Mouse (Mus musculus) heart, postnatal 4 days (tissue): ENCODE results near the gene Lnx1. TPM values are rescaled to one million over a fixed set of nuclear protein-coding genes. Genes with fewer than 3 reads are reported as not detected.

Experiments
- DNase-seq: peaks from one replicate; pipeline ENCODE4 v3.0.0; 2021
- total RNA-seq, 2 experiments: library from RNA; stranded (reverse); gene quantifications; 2 replicates each; pipeline ENCODE4 v1.2.3; 2021

Gene Lnx1
- total RNA-seq, 2 experiments from 2014 or later: 1.8 to 2.0 TPM

DNA sequence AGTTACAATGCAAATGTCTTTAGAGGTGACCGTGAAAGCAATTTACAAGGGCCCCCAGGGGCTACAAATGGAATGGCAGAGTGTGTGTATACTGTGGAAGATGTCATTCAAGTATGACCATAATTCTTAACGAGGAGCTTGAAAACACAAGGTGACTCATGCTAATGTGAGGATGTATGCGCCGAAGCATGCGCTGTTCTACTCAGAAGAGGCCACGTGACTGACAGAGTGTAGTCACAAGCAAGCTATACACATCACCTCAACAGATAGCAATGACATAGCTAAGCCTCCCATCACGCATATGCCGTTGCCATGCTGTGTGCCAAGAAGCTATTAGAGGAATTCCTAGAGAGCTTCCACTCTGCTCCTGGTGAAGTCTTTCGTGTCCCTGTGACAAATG is 5.2 kb downstream of the Lnx1 start:
- no peak for DNase-seq

DNA sequence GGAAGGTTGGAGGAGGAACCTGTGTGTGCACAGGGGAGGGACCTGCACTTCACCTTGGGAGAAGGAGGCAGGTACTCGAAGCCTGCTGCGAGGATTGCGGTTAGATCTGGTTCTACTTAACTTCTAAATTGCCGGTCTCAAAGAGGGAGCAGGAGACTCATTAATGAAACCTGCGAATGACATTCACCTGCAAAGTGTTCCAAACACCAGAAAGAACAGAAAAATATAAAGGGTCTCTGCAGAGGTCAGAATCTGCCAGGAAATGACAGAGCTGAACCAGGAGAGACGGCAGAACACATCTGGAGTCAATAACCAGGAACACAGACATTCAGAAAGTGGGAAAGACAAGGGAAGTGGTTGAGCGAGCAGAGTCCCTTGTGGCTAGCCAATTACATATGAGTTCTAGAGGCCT is 8.3 kb downstream of the Lnx1 start:
- no peak for DNase-seq

GRCm38 (mm10) chr5:74693836-74694235 is 8.9 kb downstream of the Lnx1 start:
- DNase-seq: peak; percentile 28

DNA sequence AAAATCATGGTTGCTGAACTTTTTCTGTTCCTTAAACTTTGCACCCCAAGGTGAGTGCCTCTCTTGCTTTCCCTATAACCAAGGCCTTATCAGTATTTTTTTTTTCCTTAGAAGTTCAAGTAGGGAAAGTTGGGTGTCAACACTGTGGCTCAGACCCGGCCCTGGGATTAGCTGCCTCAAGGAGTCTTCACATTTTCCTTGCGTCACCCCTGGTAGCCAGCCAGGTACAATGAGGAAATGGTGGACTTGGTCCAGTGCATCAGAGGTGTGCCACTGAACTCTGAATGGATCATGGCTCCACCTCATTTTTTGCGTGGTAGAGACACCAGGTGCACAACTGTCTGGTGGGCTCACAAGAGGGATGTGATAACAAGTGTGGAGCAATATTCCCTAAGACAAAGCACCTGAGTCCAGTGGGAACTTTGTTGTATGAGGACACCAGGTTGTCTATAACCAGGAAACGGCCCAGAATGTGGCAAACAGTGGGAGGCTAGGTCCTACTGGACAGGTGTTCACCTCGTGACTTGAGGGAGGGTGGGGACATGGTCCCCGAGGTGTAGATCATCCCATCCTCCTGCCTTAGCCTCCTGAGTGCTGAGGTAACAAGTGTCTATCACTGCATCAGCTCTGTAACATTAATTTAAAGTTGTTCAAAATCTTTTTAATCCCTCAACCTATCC is 10.2 kb downstream of the Lnx1 start:
- DNase-seq: no peak

DNA sequence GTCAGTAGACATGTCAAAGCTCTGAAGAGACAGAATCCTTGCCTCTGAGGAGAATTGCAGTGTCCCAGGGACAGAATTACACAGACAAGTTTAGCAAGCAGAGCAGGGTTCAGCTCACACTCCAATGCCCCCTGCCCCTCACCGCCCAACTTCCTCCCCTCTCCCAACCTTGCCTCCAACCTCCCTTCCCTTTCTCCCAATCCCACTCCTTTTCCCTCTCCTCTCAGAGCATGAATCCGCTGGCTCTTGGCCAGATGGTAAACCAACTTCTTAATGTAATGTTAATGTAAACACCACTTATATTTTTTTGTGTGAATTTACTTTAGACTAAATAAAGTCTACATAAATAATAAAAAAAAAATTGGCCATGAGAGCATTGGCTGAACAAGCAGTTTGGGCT is 13.9 kb downstream of the Lnx1 start:
- DNase-seq: no peak

DNA sequence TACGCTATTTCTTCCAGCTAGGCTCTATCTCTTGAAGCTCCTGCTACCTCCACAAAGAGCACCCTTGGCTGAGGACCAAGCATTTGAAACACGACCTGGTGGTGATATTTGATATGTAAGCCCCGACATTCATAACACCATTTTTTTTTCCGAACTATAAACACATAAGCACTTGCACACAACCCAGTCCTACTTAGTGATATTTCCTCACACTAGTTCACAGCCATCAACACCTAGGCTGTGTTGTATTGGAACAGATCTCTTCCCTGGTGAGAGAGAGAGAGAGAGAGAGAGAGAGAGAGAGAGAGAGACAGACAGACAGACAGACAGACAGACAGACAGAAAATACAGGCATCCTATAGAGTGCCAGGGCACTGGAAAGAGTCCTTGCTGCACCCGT is 17.8 kb downstream of the Lnx1 start:
- DNase-seq: peak; percentile 22

GRCm38 (mm10) chr5:74683832-74684231 is 18.9 kb downstream of the Lnx1 start:
- no peak for DNase-seq

DNA sequence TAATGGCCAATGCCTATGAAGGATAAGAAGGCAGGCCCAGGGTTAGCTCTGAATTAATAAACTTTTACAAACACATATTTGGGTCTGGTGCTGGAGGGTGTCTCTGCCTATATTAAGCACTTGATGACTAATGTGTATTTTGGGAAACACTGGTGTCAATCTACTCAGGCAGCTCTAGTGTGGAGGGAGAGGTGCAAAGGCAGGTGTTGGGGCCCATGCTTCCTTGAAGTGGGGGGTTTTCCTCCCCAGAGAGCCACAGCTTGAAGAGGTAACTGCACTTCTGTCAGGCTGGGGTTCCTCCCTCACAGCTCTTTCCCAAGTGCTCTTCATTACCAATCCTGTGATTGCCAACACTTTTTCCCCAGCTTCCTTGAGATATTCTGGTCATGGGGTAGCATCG is 20.0 kb downstream of the Lnx1 start:
- no peak for DNase-seq

GRCm38 (mm10) chr5:74679631-74680030 is 23.1 kb downstream of the Lnx1 start:
- peak; percentile 64 for DNase-seq

DNA sequence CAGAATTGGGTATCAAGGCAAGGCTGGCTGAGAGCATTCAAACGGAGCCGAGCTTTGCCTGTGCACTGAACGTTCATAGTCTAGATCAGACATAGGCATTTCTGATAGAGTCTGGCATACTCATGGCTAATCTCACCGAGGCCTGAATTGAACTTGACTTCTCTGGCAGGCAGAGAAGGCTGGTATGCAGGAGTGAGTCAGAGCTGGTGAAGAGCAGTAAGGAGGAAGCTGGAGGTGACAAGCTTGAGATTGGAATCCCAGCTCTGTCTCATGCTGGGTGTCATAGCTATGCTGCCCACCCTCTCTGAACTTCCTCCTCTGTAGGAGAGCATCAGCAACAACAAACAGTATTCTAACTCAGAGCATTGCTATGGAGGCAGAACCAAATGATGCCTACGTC is 24.0 kb downstream of the Lnx1 start:
- DNase-seq: no peak

DNA sequence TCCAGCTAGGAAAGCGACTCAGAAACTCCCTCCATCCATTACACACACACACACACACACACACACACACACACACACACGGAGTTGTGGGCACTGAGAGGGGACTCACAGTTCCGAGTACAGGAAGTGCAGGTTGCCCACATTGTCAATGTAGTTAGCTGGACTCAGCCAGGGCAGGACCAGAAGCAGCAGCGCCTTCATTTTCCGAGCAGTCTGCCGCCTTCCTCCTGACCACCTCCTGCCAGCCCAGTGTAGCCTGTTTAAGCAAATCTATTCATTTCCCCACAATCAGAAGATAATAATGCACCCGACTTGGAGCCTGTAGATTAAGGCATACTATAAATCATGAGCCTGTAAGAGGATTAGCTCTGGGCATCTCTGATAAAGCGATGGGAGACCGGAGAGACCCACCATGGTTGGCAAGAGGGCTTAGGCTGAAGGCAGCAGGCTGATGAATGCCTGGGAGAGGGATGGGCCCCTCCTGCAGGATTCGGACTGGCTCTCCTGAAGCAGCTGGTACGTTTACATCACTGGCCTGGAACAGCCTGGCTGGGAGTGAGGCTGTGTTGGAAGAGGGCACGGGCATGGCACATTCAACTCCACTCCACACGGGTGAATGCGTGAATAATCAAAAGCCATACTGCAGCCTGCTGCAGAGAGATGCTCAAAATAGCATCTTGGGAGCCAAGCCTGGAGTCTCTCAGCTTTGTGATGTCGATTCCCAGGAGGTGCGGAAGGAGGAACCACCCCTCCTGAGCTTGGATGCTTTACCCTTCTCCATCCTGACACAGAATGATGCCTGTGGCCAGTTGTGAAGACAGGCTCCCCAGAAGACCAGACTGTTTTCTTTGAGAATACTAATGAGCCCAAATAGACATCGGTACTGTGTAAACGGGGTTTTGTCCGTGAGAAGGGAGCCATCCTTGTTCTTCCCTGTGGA is 25.0 kb downstream of the Lnx1 start:
- DNase-seq: peak; percentile 31

DNA sequence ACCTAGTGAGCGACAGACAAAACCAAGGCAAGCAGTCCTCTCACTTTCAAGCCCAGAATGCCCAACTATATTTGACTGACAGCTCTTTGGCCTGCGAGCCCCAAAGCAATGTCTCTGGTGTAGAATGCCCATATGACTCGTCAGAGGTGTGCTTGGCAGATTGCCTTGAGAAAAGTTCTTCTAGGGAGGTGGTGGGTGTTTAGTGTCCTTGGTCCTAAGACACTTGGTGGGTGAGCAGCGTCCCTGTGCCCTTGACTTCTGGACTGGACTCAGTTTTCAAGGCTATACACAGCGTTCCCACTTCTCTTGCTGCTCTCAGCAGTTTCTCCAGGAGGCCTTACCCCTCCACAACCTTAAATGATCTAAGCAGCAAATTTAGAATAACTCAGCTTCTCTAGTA is 30.2 kb downstream of the Lnx1 start:
- DNase-seq: no peak

DNA sequence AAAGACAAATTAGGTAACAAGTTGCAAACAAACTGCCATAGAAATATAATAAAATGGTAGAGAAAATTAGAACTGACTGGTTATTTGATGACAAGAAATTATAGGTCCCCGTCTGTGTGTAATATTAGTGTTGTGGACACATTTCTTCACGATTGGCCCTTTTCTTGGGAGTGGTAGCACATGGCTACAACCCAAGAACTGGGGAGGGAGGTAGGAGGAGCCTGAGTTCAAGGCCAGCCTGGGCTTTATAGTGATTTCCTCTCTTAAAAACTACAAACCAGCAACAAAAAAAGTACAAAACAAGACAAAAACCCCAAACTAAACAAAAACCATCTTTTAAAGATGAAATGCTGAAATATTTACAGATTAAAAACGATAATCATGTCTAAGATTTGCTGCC is 31.8 kb downstream of the Lnx1 start:
- no peak for DNase-seq

DNA sequence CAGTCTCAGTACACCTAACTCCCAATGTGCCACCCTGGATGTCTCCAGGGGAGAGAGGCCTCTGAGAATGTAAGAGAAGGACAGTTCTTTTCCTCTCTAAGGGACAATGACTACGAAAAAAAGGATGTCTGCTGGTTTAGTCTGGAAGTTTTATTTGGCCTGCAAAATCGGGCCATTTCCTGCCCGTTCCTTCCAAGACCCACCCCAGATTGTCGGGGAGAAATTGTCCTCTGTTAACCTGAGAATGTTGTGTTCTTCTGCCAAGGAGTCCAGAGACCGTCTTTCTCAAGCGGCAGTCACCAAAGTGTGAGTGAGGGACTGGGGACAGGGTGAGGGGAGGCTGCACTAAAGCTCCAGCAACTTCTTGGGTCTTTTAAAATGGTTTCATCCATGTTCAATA is 32.8 kb downstream of the Lnx1 start:
- no peak for DNase-seq

DNA sequence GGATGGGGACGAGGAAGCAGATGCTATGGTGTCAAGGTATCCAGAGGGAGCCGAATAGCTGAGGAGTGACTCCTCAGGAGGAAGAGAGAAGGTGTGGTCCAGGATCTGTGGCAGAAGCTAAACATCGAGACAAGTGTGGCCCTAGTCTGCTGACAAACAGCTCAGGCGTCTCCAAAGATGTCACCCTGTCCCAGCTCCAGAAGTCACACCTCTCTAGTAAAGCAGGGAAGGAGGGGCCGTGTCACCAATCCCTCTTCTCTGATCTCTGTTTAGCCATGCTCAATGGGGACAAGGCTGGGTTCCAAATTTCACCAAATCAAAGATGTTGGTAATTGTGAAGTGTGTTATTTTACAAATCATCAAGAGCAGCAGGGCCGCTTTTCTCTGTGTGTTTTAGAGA is 33.8 kb downstream of the Lnx1 start:
- DNase-seq: no peak

DNA sequence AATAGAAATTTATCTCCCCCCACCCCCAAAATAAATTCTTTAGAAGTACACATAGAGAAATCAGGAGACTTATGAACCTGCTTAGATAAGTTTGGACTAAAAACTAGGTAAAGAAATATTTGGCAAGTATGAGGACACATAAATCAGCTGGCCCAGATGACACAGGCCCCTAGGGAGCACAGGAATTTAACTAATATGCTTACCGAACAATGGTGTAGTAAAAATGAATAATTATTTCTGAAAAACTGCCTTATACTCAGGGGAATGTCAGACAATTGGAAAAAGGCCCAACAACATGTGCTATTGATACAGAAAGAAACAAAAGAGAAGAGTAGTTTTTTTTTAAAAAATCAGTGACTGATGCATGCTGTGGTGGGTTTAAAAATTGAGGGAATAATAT is 40.1 kb downstream of the Lnx1 start:
- no peak for DNase-seq

DNA sequence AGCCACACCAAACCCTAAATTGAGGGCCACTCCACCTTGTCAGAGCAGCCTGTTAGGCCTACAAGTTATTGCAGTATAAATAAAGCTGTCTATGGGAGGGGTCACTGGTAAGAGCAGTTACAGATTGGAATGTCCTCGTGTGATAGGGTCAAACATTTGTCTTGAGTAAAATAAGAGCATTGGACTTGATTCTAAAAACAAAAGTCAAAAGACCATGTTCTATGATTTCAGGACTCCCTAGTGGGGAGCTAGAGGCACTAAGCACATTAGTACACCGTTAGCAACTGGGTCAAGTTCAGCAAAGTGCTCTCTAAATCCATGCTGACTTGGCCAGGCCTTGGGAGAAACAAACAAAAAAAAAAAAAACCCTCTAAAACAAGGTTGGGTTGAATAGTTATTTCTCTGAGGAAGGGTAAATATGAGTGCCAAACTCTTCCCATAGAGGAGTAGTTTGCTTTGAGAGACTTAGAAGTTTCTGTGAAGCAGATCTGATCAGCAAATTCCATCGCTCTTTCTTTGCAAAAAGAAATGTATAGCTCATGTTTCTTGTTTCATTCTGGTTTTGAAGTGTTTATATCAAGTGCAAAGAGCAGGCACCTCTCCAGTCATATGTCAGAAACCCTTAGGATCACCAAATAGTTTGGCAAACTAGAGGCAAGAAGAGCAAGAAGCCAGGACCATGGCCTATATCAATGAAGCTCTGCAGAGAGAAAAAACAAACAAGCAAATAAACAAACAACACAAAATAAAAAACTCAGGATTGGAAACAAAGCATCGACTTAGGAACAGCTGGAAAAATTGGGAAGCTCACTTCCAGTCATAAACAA is 40.8 kb downstream of the Lnx1 start:
- no peak for DNase-seq

DNA sequence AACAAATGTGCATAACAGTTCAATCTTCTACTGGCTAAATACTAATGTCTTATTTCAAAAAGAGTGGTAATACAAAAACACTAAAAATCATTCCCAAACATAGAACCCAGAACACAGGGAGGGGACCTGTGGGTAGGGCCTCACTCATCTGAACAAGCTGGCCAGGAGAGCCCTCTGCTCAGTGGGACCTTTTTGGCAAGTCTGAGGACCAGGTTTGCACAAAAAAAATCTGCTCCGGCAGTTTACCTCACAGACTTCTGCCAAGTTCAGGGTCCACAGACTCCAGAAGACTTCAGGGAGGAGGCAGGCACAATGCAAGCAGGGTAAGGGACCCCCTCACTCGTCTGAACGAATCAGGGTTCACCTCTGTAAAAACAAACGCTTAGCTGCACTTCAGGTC is 42.9 kb downstream of the Lnx1 start:
- no peak for DNase-seq

DNA sequence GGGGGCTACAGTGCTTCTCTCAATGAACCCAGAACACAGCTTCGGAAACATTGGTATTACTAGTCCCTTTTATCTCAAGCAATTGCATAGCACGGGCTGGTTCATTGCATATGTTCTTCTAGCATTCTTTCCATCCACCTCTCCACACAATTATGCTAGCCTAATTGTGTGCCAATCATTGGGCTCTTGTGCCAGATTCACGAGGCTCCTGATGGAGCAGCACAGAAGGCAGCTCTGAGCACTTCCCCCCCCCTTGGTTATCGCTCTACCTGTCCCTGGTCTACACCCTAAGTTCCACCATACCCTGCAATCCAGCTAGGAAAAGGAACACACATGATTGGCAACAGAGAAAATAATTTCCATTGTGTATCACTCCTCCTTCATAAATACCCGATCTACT is 43.4 kb downstream of the Lnx1 start:
- no peak for DNase-seq

GRCm38 (mm10) chr5:74657930-74658329 is 44.8 kb downstream of the Lnx1 start:
- DNase-seq: no peak

DNA sequence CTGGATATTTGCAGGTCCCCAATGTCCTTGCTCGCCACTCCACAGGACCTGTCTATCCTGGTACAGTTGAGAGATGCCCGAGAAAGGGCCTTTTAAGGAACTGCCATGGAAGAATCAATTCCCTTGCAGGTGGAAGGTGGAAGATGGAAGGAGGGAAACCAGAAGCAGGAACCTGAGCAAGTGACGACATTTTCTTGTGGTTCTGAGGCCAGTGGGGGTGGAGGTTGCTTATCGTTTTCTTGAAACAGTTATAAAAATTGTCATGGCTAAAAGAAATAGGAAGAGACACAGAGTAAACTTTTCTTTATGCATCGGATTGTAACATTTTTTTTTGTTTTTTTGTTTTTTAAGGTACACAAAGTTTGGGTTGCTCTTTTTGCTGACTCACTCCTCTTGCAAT is 46.3 kb downstream of the Lnx1 start:
- no peak for DNase-seq

DNA sequence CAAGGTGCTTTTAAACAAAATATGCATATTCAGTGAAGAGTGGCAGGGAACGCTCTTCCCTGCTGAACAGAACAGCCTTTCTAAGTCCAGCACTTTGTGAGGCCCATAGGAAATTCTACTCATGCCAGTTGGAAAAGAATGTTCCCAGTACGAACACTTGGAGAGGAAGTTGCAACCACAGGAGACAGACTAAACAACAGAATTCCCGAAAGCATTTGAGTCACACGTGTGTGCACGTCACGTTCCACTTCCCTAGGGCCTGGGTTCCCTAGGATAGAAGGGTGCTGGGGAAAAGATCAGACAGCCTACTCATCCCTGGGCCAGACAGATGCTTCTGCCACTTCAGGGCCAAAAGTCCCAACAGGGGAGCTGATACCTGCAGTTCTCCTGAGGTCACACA is 48.2 kb downstream of the Lnx1 start:
- DNase-seq: no peak

GRCm38 (mm10) chr5:74653766-74654165 is 48.9 kb downstream of the Lnx1 start:
- DNase-seq: no peak
